In genomic region chr17:16051713-16052112, GRCm38 (mm10) we compare ENCODE assay signal across 9 mouse cellular contexts.
DNase-seq lines count a peak whose midpoint lies in the region; ATAC-seq and TF ChIP-seq lines count a peak whose summit lies in the region.
"Had no signal": no experiment of that assay in that cellular context is flagged by ENCODE, and none has a peak within 500 bp of the region (broad histone marks: within the 10 kb centered on the region; RNA-seq: fewer than 3 reads in every experiment).

No protein-coding gene starts in this region.

- TF ChIP-seq RAD21 in MEL (IDR thresholded peaks at IDR 0.05; ENCODE audit: low read depth, low read length) = no peak

- no peaks in the 10 kb centered on the region for H3K27me3 ChIP-seq in MEL (ENCODE audit: control insufficient read depth in 1 of 2, insufficient read depth in 2 of 2, low read length in 2 of 2)
- no peaks in the 10 kb centered on the region for H3K27me3 ChIP-seq in forebrain, embryonic 11.5 days (ENCODE audit: control insufficient read depth, insufficient read depth, low read length)

- TF ChIP-seq CTCF in MEL (IDR thresholded peaks at IDR 0.05 in 2 of 3, conservative IDR thresholded peaks at IDR 0.05 in 1 of 3; ENCODE audit: control insufficient read depth in 1 of 3, insufficient read depth in 1 of 3, low read depth in 2 of 3, low read length in 3 of 3, poor library complexity in 1 of 3, severe bottlenecking in 1 of 3) = no peak

- DNase-seq in MEL (ENCODE audit: low read depth, low spot score) = peak; percentile 5
- DNase-seq in adrenal gland, postnatal 10 days = peak; percentile 23
- peak; percentile 33 to 35 for DNase-seq in heart, adult 9 months (ENCODE audit: low spot score in 2 of 2)
- DNase-seq in lung, postnatal 14 days = peak; percentile 80
- DNase-seq in left cerebral cortex, adult 11 months (ENCODE audit: low spot score) = no peak
- no peak for DNase-seq in cerebellum, adult 11 months
- DNase-seq in forebrain, embryonic 11.5 days (ENCODE audit: low spot score) = no peak
- no peak for DNase-seq in layer of hippocampus, postnatal 36 days
- DNase-seq: thymus, postnatal 25 days had no signal

- H3K4me2 ChIP-seq in forebrain, embryonic 11.5 days (ENCODE audit: low read depth, low read length, severe bottlenecking) = no peak overlapping the region

- no peak for ATAC-seq in forebrain, embryonic 11.5 days (replicated peaks; ENCODE audit: low FRiP score)

- no peaks in the 10 kb centered on the region for H3K79me2 ChIP-seq in MEL (ENCODE audit: control insufficient read depth, insufficient read depth, low read length, poor library complexity)

- no peak for TF ChIP-seq POLR2A in MEL (IDR thresholded peaks at IDR 0.05; ENCODE audit: control insufficient read depth in 1 of 2, insufficient read depth in 1 of 2, low read depth in 1 of 2, low read length in 2 of 2, poor library complexity in 1 of 2)

- no peak overlapping the region for H3K9ac ChIP-seq in MEL (ENCODE audit: control insufficient read depth, low read depth, low read length, poor library complexity, severe bottlenecking)
- no peak overlapping the region for H3K9ac ChIP-seq in forebrain, embryonic 11.5 days (ENCODE audit: low read length)

- H3K27ac ChIP-seq in MEL (ENCODE audit: control insufficient read depth, low read depth, low read length) = no peak overlapping the region
- H3K27ac ChIP-seq in forebrain, embryonic 11.5 days (ENCODE audit: low read depth, low read length) = no peak overlapping the region

- no peaks in the 10 kb centered on the region for H3K4me1 ChIP-seq in MEL (ENCODE audit: control insufficient read depth in 1 of 2, insufficient read depth in 2 of 2, low read length in 2 of 2)
- H3K4me1 ChIP-seq in forebrain, embryonic 11.5 days (replicated peaks; ENCODE audit: control insufficient read depth, insufficient read depth, low read length) = no peaks in the 10 kb centered on the region

- H3K9me3 ChIP-seq in MEL (replicated peaks; ENCODE audit: insufficient read depth, low read length) = no peaks in the 10 kb centered on the region
- no peaks in the 10 kb centered on the region for H3K9me3 ChIP-seq in forebrain, embryonic 11.5 days (ENCODE audit: control insufficient read depth, low read length)

- no peak overlapping the region; a peak in 1 of 4 replicates for H3K4me3 ChIP-seq in MEL (ENCODE audit: control insufficient read depth in 1 of 2, insufficient read depth in 1 of 2, low read depth in 2 of 2, low read length in 2 of 2)
- H3K4me3 ChIP-seq in forebrain, embryonic 11.5 days (ENCODE audit: low read depth, low read length) = no peak overlapping the region

- H3K36me3 ChIP-seq in MEL (ENCODE audit: control insufficient read depth in 1 of 2, insufficient read depth in 2 of 2, low read length in 2 of 2) = no peaks in the 10 kb centered on the region
- H3K36me3 ChIP-seq in forebrain, embryonic 11.5 days (ENCODE audit: control insufficient read depth, insufficient read depth, low read length) = no peaks in the 10 kb centered on the region

- no peak for TF ChIP-seq EP300 in MEL (IDR thresholded peaks at IDR 0.05; ENCODE audit: low read depth in 1 of 2, low read length in 2 of 2)

- 73% methylated on average over 5 of the region's 5 CpGs for WGBS in forebrain, embryonic 11.5 days

TF ChIP-seq in MEL, 35 proteins besides CTCF, POLR2A, EP300 and RAD21:
- no peak for TF ChIP-seq MEF2A (IDR thresholded peaks at IDR 0.05; ENCODE audit: extremely low read depth, insufficient replicate concordance, low read depth, low read length, poor library complexity, severe bottlenecking)
- no peak for TF ChIP-seq ZMIZ1 (IDR thresholded peaks at IDR 0.05; ENCODE audit: low read depth, low read length)
- no peak for TF ChIP-seq MAFK (IDR thresholded peaks at IDR 0.05; ENCODE audit: borderline replicate concordance, low read depth, low read length)
- TF ChIP-seq ZKSCAN1 (IDR thresholded peaks at IDR 0.05; ENCODE audit: low read depth, low read length) = no peak
- no peak for TF ChIP-seq RCOR1 (IDR thresholded peaks at IDR 0.05; ENCODE audit: low read depth, low read length)
- no peak for TF ChIP-seq MAX (IDR thresholded peaks at IDR 0.05; ENCODE audit: low read length)
- no peak for TF ChIP-seq ZC3H11A (IDR thresholded peaks at IDR 0.05; ENCODE audit: low read depth, low read length)
- TF ChIP-seq E2F4 (IDR thresholded peaks at IDR 0.05; ENCODE audit: borderline replicate concordance, low read depth, low read length) = no peak
- no peak for TF ChIP-seq SMC3 (IDR thresholded peaks at IDR 0.05; ENCODE audit: low read depth, low read length)
- no peak for TF ChIP-seq CHD2 (IDR thresholded peaks at IDR 0.05; ENCODE audit: low read length)
- no peak for TF ChIP-seq MYB (IDR thresholded peaks at IDR 0.05; ENCODE audit: low read depth, low read length)
- TF ChIP-seq NELFE (IDR thresholded peaks at IDR 0.05; ENCODE audit: low read depth, low read length) = no peak
- TF ChIP-seq JUND (IDR thresholded peaks at IDR 0.05; ENCODE audit: low read depth, low read length) = no peak
- no peak for TF ChIP-seq TCF12 (IDR thresholded peaks at IDR 0.05; ENCODE audit: low read depth, low read length)
TF ChIP-seq in MEL: peak in this region for 0.

Comparison
In these comparisons a context has a peak if more than half of its experiments do, and no peak if none do; other contexts are left out.
1. DNase-seq: peak in MEL (single experiment), adrenal gland, postnatal 10 days (single experiment), heart, adult 9 months (2 of 2) and lung, postnatal 14 days (single experiment); none in left cerebral cortex, adult 11 months (single experiment), cerebellum, adult 11 months (single experiment), forebrain, embryonic 11.5 days (single experiment) and layer of hippocampus, postnatal 36 days (0 of 2).